Mouse (Mus musculus): Measurements from ENCODE around the gene Pik3c2b.
A peak's percentile ranks its signal among the peaks of the same experiment; 100 is the strongest.

DNA sequence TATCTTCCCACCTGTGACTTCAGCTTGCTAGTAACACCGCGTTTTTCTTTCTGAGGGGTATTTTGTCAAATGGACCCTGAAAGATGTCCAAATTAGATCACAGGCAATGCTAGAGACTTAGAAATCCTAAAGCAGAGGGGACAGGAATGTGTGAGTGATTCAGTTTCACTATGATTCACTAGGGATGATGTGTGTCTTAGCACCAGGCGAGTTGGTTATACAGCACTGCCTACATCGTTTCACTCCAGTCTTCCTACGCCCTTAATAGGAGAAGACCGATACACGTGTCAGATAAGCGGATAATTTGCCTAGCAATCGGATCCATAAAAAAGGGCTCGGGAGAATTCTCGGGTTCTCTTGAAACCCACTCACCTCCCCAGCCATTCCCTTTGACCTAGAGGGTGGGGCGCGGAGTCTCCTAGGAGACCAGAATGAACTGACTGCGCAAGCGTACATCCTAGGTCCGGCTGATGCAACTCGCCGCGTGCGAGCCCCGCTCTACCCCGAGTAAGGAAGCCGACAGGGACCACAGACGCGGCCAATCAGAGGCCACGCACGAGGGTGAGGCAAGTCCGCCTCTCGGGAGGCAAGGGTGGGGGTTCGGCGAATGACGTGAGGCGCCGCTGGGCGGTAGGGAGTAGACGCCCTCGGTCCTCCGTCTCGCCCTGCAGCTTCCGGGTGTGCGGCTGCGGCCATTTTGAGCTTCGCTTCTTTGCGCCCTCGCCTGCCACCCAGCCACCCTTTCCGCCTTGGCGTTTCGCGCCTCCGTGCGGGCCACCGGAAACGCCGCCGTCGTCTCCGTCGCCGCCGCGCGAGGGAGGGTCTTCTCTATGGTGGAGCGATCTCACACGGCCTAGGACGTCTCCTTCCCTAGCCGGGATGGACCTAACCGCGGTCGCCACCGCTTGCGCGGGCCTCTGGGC is 85.4 kb downstream of the Pik3c2b start, which contains the start of gene Ppp1r15b:
- peak; percentile 89 for TF ChIP-seq POLR2A (IDR thresholded peaks at IDR 0.05; ENCODE audit: control insufficient read depth, low read depth, low read length)
- TF ChIP-seq CTCF (IDR thresholded peaks at IDR 0.05; ENCODE audit: control insufficient read depth, insufficient read depth, insufficient replicate concordance, low read depth, low read length): no peak
